Mouse (Mus musculus) lung, postnatal 36 days (tissue): ENCODE data around the gene Fst.

ENCODE experiments used
- DNase-seq: peaks from one replicate; pipeline ENCODE4 v3.0.0; 2022; ENCODE audit warnings: mixed read lengths

Gene Fst

DNA sequence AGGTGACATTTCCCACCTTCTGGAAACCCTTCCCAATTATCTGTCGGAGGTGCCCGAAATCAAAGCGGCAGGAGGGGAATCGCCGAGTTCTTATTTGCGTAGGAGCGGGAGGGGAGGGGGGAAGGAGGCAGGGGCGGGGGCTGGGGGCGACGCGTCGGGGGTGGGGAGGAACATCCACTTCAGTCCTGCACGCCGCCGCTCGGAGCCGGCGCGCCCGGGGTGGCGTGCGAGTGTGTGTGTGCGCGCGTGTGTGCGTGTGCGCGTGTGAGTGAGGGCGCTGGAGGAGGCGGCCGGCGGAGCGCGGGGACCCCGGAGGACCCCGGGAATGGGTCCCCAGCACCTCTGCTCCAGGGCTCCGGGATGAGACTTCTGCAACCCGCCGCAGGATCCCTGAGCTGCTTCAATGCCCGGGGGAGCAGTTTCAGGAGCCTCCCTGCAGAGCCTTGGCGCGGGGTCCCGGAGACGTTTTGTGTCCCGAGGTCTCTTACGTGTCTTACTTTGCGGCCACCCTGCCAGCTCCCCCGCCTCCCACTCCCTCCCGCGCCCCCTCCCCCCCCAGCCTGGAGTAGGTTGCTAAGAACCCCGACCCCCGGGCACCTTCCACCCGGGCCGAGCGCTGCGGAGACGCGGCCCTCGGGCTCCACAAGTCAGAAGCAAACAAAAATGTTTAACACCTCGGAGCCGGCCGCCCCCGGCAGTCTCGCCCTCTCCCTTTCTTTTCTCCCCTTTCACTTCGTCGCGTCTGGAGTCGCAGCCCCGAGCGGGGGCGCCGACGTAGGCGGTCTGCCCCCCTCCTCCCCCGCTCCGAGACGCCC is at the start of gene Fst:
TSS of gene Fst (minus strand) at position 66 of the 815 bp plus-strand sequence.
- peak; percentile 2 for DNase-seq

DNA sequence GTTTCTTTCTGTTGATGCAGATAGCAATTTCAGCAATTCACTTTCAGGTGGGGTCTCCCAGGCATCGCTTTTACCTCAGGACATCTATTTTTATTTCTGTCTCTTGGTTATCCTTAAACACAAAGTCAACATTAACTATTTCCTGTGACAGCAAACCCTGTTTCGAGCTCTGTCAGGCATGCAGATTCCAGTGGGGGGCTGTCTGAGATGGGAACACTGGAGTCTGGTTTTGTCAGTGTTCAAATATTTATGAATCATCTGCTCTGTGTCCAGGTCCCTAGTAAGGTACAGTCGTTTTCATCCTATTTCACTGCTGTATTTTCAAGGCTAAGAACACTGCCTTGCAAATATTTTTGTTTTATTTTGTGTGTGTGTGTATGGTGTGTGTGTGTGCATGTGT is 35.1 kb upstream of the Fst start:
- DNase-seq, result no peak

- DNase-seq, result peak; percentile 15
These were observed 29.4 kb upstream of the Fst start for GRCm38 (mm10) chr13:114488178-114488577.

DNA sequence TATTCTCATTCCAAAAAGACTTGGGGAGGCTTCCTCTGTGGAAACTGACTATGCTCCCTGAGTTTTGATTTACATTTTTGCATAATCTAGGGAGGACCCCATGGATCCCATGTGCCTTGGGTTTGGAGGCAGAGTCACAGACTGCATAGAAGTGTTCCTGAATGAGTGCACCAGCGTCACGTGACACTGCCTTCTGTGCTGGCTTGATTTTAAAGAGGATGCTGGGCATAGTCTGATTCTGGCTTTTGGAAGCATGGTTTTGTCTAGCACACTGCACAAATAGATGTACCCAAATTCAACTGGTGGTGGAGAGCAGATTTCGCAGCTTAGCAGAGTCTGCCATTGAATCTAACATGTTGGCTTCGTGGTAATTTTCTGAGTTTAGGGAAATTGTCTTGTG is 19.6 kb upstream of the Fst start:
- no peak for DNase-seq

DNA sequence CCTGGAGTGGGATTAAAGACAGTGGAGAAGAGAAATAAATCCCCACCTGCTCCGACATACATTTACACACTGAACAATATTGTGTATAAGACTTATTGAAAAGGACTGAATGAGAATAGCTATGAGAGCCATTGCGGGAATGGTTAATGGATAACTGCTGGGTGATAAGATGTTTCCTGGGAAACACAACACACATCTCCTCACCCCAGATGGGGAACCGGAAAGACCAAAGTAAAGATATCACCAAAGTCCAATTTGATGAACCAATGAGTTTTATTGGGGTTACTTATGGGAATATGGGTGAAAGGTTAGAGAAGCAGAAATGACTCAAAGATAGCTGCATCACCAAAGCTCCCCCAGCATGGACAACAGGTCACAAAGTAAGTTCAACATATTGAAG is 11.2 kb upstream of the Fst start:
- no peak for DNase-seq

DNA sequence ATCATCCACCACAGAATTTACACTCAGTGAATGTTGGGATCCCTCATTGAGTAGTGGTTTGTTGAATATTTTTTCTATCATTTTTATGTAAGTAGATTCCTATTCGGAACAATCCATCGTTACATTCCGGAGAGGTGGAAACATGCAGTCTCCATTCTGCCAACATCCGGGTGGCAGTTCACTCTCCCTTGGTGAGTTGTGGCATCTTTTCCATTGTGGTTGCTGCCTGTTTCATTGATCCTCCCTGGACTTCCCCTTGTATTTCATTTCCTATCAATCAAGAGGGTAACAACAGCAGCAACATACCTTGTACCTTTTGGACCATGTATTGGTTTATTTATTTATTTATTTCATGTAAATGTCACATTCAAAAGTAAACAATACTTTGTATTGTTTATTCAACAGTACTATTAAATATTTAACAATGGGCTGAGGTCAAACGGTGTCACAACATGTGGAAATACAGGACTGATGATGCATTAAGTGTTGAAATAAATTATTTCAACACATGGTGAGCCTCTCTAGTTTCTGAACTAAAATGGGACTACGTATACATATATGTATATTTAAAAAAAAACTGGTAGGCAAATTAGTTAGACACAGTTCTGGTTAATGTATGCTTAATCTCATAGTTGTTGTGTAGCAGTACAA is 7.6 kb upstream of the Fst start:
- no peak for DNase-seq

GRCm38 (mm10) chr13:114465387-114465786 is 6.6 kb upstream of the Fst start:
- DNase-seq, result no peak

GRCm38 (mm10) chr13:114464824-114465223 is 6.1 kb upstream of the Fst start:
- no peak for DNase-seq

- DNase-seq, result no peak
These were observed 4.0 kb upstream of the Fst start for GRCm38 (mm10) chr13:114462548-114463408.

DNA sequence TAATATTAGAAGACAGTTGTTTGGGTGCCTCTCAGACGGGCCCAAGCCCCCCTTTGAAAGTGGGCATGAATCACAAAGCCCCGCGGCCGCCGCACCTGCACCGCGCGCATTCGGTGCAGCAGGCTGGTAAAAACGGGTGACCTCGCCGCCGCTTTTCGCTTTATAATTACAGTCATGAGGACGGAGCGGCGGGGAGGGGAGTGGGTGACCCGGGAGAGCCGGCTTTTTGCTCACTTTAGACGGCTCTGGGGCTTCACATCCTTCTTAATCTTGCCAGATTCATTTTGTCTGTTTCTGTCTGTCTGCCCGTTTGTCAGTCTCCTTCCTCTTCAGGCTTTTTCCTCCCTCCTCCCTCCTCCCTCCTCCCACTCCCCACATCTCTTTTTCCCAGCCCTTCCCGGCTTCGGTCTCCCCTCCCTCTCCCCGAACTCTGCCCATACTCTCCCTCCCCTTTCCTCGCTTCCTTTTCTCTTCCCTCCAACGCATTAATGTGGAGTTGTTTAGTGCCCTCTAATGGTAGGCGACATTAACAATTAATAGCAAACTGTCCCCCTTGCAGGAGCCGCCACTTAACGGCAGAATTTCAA is 1.6 kb upstream of the Fst start:
- DNase-seq, result peak; percentile 61

GRCm38 (mm10) chr13:114459701-114460160 is 980 bp upstream of the Fst start:
- no peak for DNase-seq

DNA sequence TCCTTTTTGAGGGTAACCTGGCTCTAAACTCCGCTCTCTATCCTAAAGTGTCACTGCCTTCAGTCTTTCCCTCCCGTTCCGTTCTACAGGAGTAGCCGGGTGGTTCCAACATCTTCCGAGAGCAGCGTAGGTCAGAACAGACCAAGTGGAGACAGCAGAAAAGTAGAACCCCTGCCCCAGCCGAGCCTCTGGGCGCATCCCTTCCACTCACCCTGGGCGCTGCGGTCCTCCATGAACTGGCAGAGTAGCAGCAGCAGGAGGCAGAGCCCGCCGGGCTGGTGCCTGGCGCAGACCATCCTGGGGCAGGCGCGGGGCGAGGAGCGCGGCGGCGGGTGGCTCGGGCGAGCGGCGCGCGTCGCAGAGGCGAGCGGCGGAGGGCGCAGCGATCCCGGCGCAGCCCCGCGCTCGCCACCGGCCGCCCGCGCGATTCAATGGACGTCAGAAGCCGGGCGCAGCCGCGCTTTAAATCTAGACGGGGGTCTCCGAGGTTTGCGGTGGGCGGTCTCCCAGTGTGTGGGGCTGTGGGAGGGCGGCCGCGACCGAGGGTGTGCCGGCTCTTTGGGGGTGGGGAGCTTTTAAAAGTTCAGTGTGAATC is 363 bp downstream of the Fst start:
- peak; percentile 22 for DNase-seq

- no peak for DNase-seq
These were observed 1.1 kb downstream of the Fst start for GRCm38 (mm10) chr13:114457567-114458120.

- peak; percentile 44 for DNase-seq
These were observed 1.8 kb downstream of the Fst start for GRCm38 (mm10) chr13:114456766-114457566.

DNA sequence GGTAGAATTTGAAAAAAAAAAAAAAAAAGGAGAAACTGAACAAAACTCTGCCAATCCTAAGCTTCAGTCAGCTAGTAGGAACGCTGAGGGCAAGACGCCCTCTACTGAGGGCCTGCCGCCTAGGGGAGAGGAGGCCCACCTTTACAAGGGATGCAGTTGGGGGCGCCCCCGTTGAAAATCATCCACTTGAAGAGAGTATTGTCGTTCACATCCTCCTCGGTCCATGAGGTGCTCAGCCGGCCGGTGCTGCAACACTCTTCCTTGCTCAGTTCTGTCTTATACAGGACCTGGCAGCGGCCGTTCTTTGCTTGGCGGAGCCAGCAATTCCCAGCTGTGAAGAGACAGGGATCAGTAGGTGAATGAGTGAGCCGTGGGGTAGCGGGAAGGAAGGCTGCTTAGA is 2.5 kb downstream of the Fst start:
- DNase-seq, result no peak

DNA sequence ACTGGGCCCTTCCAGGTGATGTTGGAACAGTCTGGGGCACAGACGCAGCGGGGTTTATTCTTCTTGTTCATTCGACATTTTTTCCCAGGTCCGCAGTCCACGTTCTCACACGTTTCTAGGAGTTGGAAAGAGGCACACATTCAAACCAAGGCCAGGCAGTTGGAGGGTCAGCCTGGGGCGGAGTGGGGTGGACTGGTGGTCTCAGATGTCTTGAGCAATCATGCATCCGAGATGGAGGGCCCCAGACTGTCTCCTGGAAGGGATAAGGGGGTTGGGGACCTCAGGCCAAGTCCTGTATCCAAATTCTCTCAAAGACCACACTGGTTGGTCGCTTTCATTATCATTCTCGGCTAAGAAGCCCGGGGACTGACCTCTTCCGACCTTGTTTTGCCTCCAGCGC is 3.0 kb downstream of the Fst start:
- no peak for DNase-seq

DNA sequence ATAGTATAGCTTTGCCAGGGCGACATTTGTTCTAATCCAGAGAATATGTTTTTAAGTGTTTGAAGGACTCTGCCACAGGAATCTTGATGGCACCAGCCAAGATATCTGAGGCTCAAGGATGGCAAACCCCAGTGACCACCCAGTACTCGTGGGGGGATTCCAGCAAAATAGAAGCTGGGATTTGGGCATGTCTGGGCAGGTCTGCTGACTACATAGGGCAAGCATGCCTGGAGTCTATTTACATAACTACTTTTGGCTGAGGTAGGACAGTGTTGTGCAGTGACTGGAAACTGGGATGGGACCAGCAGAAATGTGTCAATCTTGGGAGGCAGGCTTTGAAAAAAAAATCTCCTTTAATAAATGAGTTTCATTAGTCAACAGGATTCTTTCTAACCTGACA is 11.5 kb downstream of the Fst start:
- no peak for DNase-seq

- DNase-seq, result no peak
These were observed 26.3 kb downstream of the Fst start for GRCm38 (mm10) chr13:114432491-114432890.

DNA sequence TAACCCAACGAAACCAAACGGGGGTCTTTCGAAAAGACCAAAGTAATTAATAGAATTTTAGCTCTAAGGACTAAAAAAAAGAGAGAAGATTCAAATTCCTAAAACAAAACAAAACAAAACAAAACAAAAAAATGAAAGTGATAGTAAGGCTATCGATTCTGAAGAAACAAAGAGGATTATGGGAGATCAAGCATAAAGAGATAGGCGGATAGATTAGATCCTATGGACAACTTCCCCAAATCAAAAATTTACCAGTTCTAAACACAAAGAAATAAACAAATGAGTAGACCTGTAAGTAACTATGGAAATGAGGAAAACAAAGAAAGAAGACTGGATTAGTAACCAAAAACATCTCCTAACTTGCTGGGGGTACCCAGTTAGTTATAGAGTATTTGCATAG is 33.5 kb downstream of the Fst start:
- no peak for DNase-seq

- DNase-seq, result no peak
These were observed 38.5 kb downstream of the Fst start for GRCm38 (mm10) chr13:114420235-114420634.

DNA sequence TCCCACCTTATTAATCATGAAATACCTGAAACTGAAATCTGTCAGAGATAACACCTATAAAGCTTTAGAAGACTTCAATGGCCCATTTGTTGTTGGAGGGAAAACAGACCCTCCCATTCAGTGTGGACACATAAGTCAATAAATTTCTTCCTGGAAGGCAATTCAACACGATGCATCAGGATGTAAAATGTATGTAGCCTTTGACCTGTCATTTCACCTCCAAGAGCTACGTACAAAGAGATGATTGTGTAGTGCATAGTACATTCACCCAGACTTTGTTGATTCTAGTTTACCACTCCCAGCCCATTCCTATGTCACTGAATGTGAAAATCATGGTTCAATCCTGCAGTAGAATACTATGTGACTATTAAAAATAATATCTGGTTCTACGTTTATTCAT is 39.4 kb downstream of the Fst start:
- no peak for DNase-seq
